Mouse (Mus musculus) heart, adult 2 months (tissue): ENCODE measurements around the gene Vps25.

ENCODE experiments used
- CTCF ChIP-seq: fragments of 200-600 bp; IDR thresholded peaks from 2 replicates; pipeline ENCODE4 v1.8.1; 2022; ENCODE audit warnings: antibody characterized with exemption, mild to moderate bottlenecking, moderate library complexity
- EP300 ChIP-seq: fragments of 200-500 bp; IDR thresholded peaks from 2 replicates; pipeline ENCODE4 v1.6.1; 2011; ENCODE audit warnings: low read depth, low read length, control low read depth; ENCODE audit not compliant: insufficient read depth
- POLR2A ChIP-seq: fragments of 200-500 bp; IDR thresholded peaks from 2 replicates; pipeline ENCODE4 v1.6.1; 2011; ENCODE audit warnings: mild to moderate bottlenecking, low read depth, low read length, control low read depth; ENCODE audit not compliant: insufficient read depth

DNA sequence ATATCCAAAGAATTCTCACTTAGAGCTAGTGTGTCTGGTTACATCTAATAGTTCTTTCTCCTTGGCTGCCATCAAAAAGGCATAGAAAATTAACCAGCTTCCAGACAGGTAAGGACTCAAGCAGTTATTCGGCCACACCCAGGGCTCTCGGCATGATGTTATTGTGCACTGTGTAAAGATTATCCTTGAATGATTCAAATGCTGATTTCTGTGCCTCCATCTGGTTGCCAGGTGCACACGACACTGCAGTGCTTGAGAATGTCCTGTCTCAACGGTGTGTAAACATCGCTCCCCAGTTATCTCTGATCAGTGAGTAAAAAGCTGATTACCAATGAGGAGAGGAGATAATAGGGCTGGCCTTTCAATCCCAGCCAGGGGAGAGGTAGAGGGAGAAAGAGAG is 54.2 kb downstream of the Vps25 start:
- TF ChIP-seq EP300, result no peak
- TF ChIP-seq CTCF, result no peak
- TF ChIP-seq POLR2A, result no peak
